Mouse (Mus musculus) heart, adult 2 months (tissue): ENCODE measurements around the gene Scel. TPM values are rescaled to one million over a fixed set of nuclear protein-coding genes. Genes with fewer than 3 reads are reported as not detected.
A peak's percentile ranks its signal among the peaks of the same experiment; 100 is the strongest.

Source experiments
- DNase-seq, 2 experiments: peaks; one replicate each; pipeline ENCODE4 v3.0.0; 2021
- H3K27ac ChIP-seq: fragments of 200-600 bp; 2 replicates; pipeline ENCODE4 v1.8.1; 2022
- H3K27me3 ChIP-seq: fragments of 200-500 bp; 2 replicates; pipeline ENCODE4 v1.6.1; 2012; ENCODE audit warnings: mild to moderate bottlenecking, low read length, inconsistent platforms, mixed read lengths; ENCODE audit not compliant: control insufficient read depth, insufficient read depth
- H3K36me3 ChIP-seq: fragments of 200-500 bp; 2 replicates; pipeline ENCODE4 v1.6.1; 2012; ENCODE audit warnings: low read length, inconsistent platforms; ENCODE audit not compliant: control insufficient read depth, insufficient read depth
- H3K4me1 ChIP-seq: fragments of 200-500 bp; 2 replicates; pipeline ENCODE4 v1.6.1; 2011; ENCODE audit warnings: low read length; ENCODE audit not compliant: control insufficient read depth, insufficient read depth
- H3K4me3 ChIP-seq: fragments of 200-600 bp; 2 replicates; pipeline ENCODE4 v1.8.1; 2022
- H3K79me2 ChIP-seq: fragments of 200-500 bp; replicated peaks from 2 replicates; pipeline ENCODE4 v1.6.1; 2012; ENCODE audit warnings: mild to moderate bottlenecking, inconsistent platforms, low read length, moderate library complexity, mixed read lengths; ENCODE audit not compliant: control insufficient read depth, insufficient read depth
- H3K9ac ChIP-seq: fragments of 200-500 bp; 2 replicates; pipeline ENCODE4 v1.6.1; 2012; ENCODE audit warnings: low read depth, mild to moderate bottlenecking, control low read depth, inconsistent platforms, low read length, mixed read lengths
- CTCF ChIP-seq: fragments of 200-600 bp; IDR thresholded peaks from 2 replicates; pipeline ENCODE4 v1.8.1; 2022; ENCODE audit warnings: antibody characterized with exemption, mild to moderate bottlenecking, moderate library complexity
- EP300 ChIP-seq: fragments of 200-500 bp; IDR thresholded peaks from 2 replicates; pipeline ENCODE4 v1.6.1; 2011; ENCODE audit warnings: low read depth, low read length, control low read depth; ENCODE audit not compliant: insufficient read depth
- POLR2A ChIP-seq: fragments of 200-500 bp; IDR thresholded peaks from 2 replicates; pipeline ENCODE4 v1.6.1; 2011; ENCODE audit warnings: mild to moderate bottlenecking, low read depth, low read length, control low read depth; ENCODE audit not compliant: insufficient read depth
- WGBS: fragments of 180-500 bp; shearing (Covaris S2); methylation state at CpG from one replicate; pipeline ENCODE4 v1.1.7; 2018; 5-methylcytosine and 5-hydroxymethylcytosine counted together
- intact Hi-C: fragments of 180-260 bp; cut with DNase I; formaldehyde crosslinking; loops from one replicate; pipeline ENCODE4 v1.15.1; 2025
- polyA plus RNA-seq: library from polyadenylated mRNA; depleted of rRNA; stranded (reverse); fragments of >200 nt; gene quantifications from 2 replicates; pipeline ENCODE4 v1.2.3, GENCODE M21; 2012
- total RNA-seq, 2 experiments: library from RNA; stranded (reverse); gene quantifications; 2 replicates each; pipeline ENCODE4 v1.2.3; 2021

The Scel gene
- total and polyA plus RNA-seq, 3 experiments: 0.11 to 0.42 (median 0.21) TPM

- DNase-seq: no peak
- peaks cover 3% of the 10 kb centered on the region; the same call in 1 of the 2 replicates for H3K27me3 ChIP-seq
- no peak overlapping the region for H3K9ac ChIP-seq
- no peak overlapping the region for H3K27ac ChIP-seq
- no peaks in the 10 kb centered on the region for H3K79me2 ChIP-seq
- no peaks in the 10 kb centered on the region for H3K4me1 ChIP-seq
- no peak for TF ChIP-seq CTCF
- TF ChIP-seq EP300: no peak
- TF ChIP-seq POLR2A: no peak
- H3K36me3 ChIP-seq: no peaks in the 10 kb centered on the region
- WGBS: 66% methylated on average over 3 of the region's 3 CpGs
- intact Hi-C loops: no loop called here
- H3K4me3 ChIP-seq: no peak overlapping the region
Observed at GRCm38 (mm10) chr14:103643933-103644332, 130.8 kb downstream of the Scel start.

- peaks cover 15% of the 10 kb centered on the region for H3K27me3 ChIP-seq
- H3K4me3 ChIP-seq: no peak overlapping the region
- WGBS: 85% methylated on average over 2 of the region's 2 CpGs
- TF ChIP-seq EP300 (no peak), CTCF (no peak), POLR2A (no peak)
- H3K79me2 ChIP-seq: no peaks in the 10 kb centered on the region
- H3K27ac ChIP-seq: no peak overlapping the region
- H3K4me1 ChIP-seq: no peaks in the 10 kb centered on the region
- no peak for DNase-seq
- no peak overlapping the region for H3K9ac ChIP-seq
- H3K36me3 ChIP-seq: no peaks in the 10 kb centered on the region
- intact Hi-C loops: no loop called here
Observed at GRCm38 (mm10) chr14:103647981-103648380, 134.8 kb downstream of the Scel start.

GRCm38 (mm10) chr14:103648623-103649255, 135.6 kb downstream of the Scel start:
- no peaks in the 10 kb centered on the region for H3K36me3 ChIP-seq
- intact Hi-C loops: no loop called here
- no peaks in the 10 kb centered on the region for H3K4me1 ChIP-seq
- DNase-seq: no peak
- no peaks in the 10 kb centered on the region for H3K79me2 ChIP-seq
- no peak overlapping the region for H3K27ac ChIP-seq
- H3K4me3 ChIP-seq: no peak overlapping the region
- no peak overlapping the region for H3K9ac ChIP-seq
- TF ChIP-seq EP300 (no peak), POLR2A (no peak), CTCF (no peak)
- 56% methylated on average over 12 of the region's 12 CpGs for WGBS
- H3K27me3 ChIP-seq: peaks cover 15% of the 10 kb centered on the region

GRCm38 (mm10) chr14:103649302-103649701, 136.2 kb downstream of the Scel start:
- Histone ChIP-seq H3K79me2 (no peaks in the 10 kb centered on the region), H3K27me3 (peaks cover 15% of the 10 kb centered on the region), H3K4me3 (no peak overlapping the region), H3K36me3 (no peaks in the 10 kb centered on the region), H3K4me1 (no peaks in the 10 kb centered on the region), H3K9ac (no peak overlapping the region), H3K27ac (no peak overlapping the region)
- WGBS: 48% methylated on average over 4 of the region's 4 CpGs
- no peak for TF ChIP-seq POLR2A
- no peak for TF ChIP-seq EP300
- no peak for TF ChIP-seq CTCF
- no peak for DNase-seq
- intact Hi-C loops: no loop called here

- Histone ChIP-seq H3K4me1 (no peaks in the 10 kb centered on the region), H3K79me2 (no peaks in the 10 kb centered on the region), H3K36me3 (no peaks in the 10 kb centered on the region), H3K9ac (peak within 1 kb of the TSS; percentile 29), H3K27me3 (peaks cover 15% of the 10 kb centered on the region), H3K27ac (no peak within 1 kb of the TSS), H3K4me3 (peak within 1 kb of the TSS; percentile 48)
- TF ChIP-seq EP300: no peak
- no peak for TF ChIP-seq CTCF
- TF ChIP-seq POLR2A: no peak
- peak; percentile 52 to 81 for DNase-seq
- 2% methylated on average over 32 of the region's 32 CpGs for WGBS
- intact Hi-C loops: no loop called here
Observed at GRCm38 (mm10) chr14:103649896-103650334, 136.8 kb downstream of the Scel start, which contains the start of gene Slain1. TSS of gene Slain1 (plus strand) at chr14:103650228.

GRCm38 (mm10) chr14:103650413-103651101, 137.4 kb downstream of the Scel start:
- peak; percentile 30 to 49 for DNase-seq
- Histone ChIP-seq H3K27me3 (peaks cover 15% of the 10 kb centered on the region), H3K9ac (peak overlapping the region; percentile 29)

More at GRCm38 (mm10) chr14:103650413-103651101, 137.4 kb downstream of the Scel start:
- 2% methylated on average over 65 of the region's 67 CpGs for WGBS
- no peaks in the 10 kb centered on the region for H3K36me3 ChIP-seq
- TF ChIP-seq POLR2A: no peak
- peak overlapping the region; percentile 48 for H3K4me3 ChIP-seq
- no peaks in the 10 kb centered on the region for H3K4me1 ChIP-seq
- no peaks in the 10 kb centered on the region for H3K79me2 ChIP-seq
- intact Hi-C loops: no loop called here
- no peak overlapping the region for H3K27ac ChIP-seq
